Mouse (Mus musculus) midbrain, embryonic 14.5 days (tissue): ENCODE data around the gene Kif3c. TPM values are rescaled to one million over a fixed set of nuclear protein-coding genes. Genes with fewer than 3 reads are reported as not detected.
A peak's percentile ranks its signal among the peaks of the same experiment; 100 is the strongest.
"Not testable (repeated sequence)": the region's sequence is repeated elsewhere in the genome, so short reads cannot be mapped to it uniquely, and the experiment has no call there.

Source experiments
- ATAC-seq: fragments of 200-750 bp; cut with Nextera tagmentation; 2 replicates; pipeline ENCODE4 v1.8.0; 2017; ENCODE audit warnings: moderate number of reproducible peaks, moderate library complexity; ENCODE audit not compliant: low FRiP score, low TSS enrichment
- DNase-seq: peaks from one replicate; pipeline ENCODE4 v3.0.0-alpha.2; 2015
- H3K27ac ChIP-seq: fragments of 300-500 bp; sonication (generic); replicated peaks from 2 replicates; pipeline ENCODE4 v1.5.1; 2014; ENCODE audit warnings: mild to moderate bottlenecking, low read depth, low read length, moderate library complexity
- H3K27me3 ChIP-seq: fragments of 300-500 bp; sonication (generic); 2 replicates; pipeline ENCODE4 v1.6.1; 2014; ENCODE audit warnings: low read length, control low read depth, mixed read lengths; ENCODE audit not compliant: control insufficient read depth, insufficient read depth
- H3K36me3 ChIP-seq: fragments of 300-500 bp; sonication (generic); 2 replicates; pipeline ENCODE4 v1.6.1; 2014; ENCODE audit warnings: low read length, control low read depth; ENCODE audit not compliant: control insufficient read depth, insufficient read depth
- H3K4me1 ChIP-seq: fragments of 300-500 bp; sonication (generic); 2 replicates; pipeline ENCODE4 v1.6.1; 2014; ENCODE audit warnings: mild to moderate bottlenecking, antibody characterized with exemption, low read length, control low read depth; ENCODE audit not compliant: control insufficient read depth, insufficient read depth
- H3K4me2 ChIP-seq: fragments of 300-500 bp; sonication (generic); 2 replicates; pipeline ENCODE4 v1.6.1; 2014; ENCODE audit warnings: mild to moderate bottlenecking, low read length, moderate library complexity
- H3K4me3 ChIP-seq: fragments of 300-500 bp; sonication (generic); replicated peaks from 2 replicates; pipeline ENCODE4 v1.5.1; 2014; ENCODE audit warnings: low read depth, low read length
- H3K9ac ChIP-seq: fragments of 300-500 bp; sonication (generic); replicated peaks from 2 replicates; pipeline ENCODE4 v1.6.1; 2014; ENCODE audit warnings: mild to moderate bottlenecking, low read length, moderate library complexity
- H3K9me3 ChIP-seq: fragments of 300-500 bp; sonication (generic); 2 replicates; pipeline ENCODE4 v1.6.1; 2016; ENCODE audit warnings: low read length, control low read depth, mixed read lengths; ENCODE audit not compliant: control insufficient read depth
- WGBS: fragments of 180-500 bp; shearing (Covaris S2); extraction: QIAGEN DNeasy Blood & Tissue Kit; methylation state at CpG from one replicate; pipeline ENCODE4 v1.1.7; 2014; 5-methylcytosine and 5-hydroxymethylcytosine counted together
- polyA plus RNA-seq: library from polyadenylated mRNA; unstranded; fragments of >200 nt; fragmentation: Nextera tagmentation; extraction: Ambion mirVana; gene quantifications from 2 replicates; pipeline ENCODE4 v1.2.1, GENCODE M21; 2014

Kif3c gene
- polyA plus RNA-seq, 1 experiment from 2014 or later, result 78.2 TPM

- Histone ChIP-seq H3K4me1 (no peaks in the 10 kb centered on the region), H3K27me3 (no peaks in the 10 kb centered on the region), H3K9ac (no peak overlapping the region), H3K9me3 (no peaks in the 10 kb centered on the region), H3K4me2 (no peak overlapping the region), H3K36me3 (peaks cover 80% of the 10 kb centered on the region), H3K27ac (no peak overlapping the region), H3K4me3 (no peak overlapping the region)
- ATAC-seq (peak; percentile 66), DNase-seq (peak; percentile 91)
- WGBS, result 30% methylated on average over 12 of the region's 12 CpGs
Observed at GRCm38 (mm10) chr12:3390577-3391262, 25.8 kb downstream of the Kif3c start.

- WGBS, result 88% methylated on average over 1 of the region's 1 CpGs
- H3K36me3 ChIP-seq, result peaks cover 82% of the 10 kb centered on the region
Observed at GRCm38 (mm10) chr12:3391276-3391675, 26.3 kb downstream of the Kif3c start.

GRCm38 (mm10) chr12:3393140-3393539 lies 28.2 kb downstream of the Kif3c start:
- Histone ChIP-seq H3K9me3 (no peaks in the 10 kb centered on the region), H3K4me2 (no peak overlapping the region), H3K36me3 (peaks cover 72% of the 10 kb centered on the region), H3K9ac (no peak overlapping the region), H3K4me3 (no peak overlapping the region), H3K27me3 (no peaks in the 10 kb centered on the region), H3K27ac (no peak overlapping the region), H3K4me1 (no peaks in the 10 kb centered on the region)
- no peak for ATAC-seq
- no peak for DNase-seq
- WGBS, result 77% methylated on average over 4 of the region's 4 CpGs

More at GRCm38 (mm10) chr12:3391276-3391675, 26.3 kb downstream of the Kif3c start:
- ATAC-seq (no peak), DNase-seq (no peak)
- H3K27me3 ChIP-seq, result no peaks in the 10 kb centered on the region
- H3K9ac ChIP-seq, result no peak overlapping the region
- no peak overlapping the region for H3K4me3 ChIP-seq
- no peaks in the 10 kb centered on the region for H3K9me3 ChIP-seq
- no peak overlapping the region for H3K27ac ChIP-seq
- H3K4me2 ChIP-seq, result no peak overlapping the region
- no peaks in the 10 kb centered on the region for H3K4me1 ChIP-seq

- no peak overlapping the region for H3K27ac ChIP-seq
- H3K9me3 ChIP-seq, result no peaks in the 10 kb centered on the region
- no peak overlapping the region for H3K4me2 ChIP-seq
- H3K9ac ChIP-seq, result no peak overlapping the region
- DNase-seq (no peak), ATAC-seq (no peak)
- WGBS, result 94% methylated on average over 8 of the region's 8 CpGs
- H3K4me1 ChIP-seq, result no peaks in the 10 kb centered on the region
- no peaks in the 10 kb centered on the region for H3K27me3 ChIP-seq
- no peak overlapping the region for H3K4me3 ChIP-seq
- H3K36me3 ChIP-seq, result peaks cover 69% of the 10 kb centered on the region
Observed at GRCm38 (mm10) chr12:3396931-3397330, 32.0 kb downstream of the Kif3c start.

GRCm38 (mm10) chr12:3405662-3406061 lies 40.7 kb downstream of the Kif3c start:
- not testable (repeated sequence) for H3K4me2 ChIP-seq, DNase-seq, H3K4me1 ChIP-seq, ATAC-seq, H3K27me3 ChIP-seq, H3K9me3 ChIP-seq, H3K4me3 ChIP-seq, H3K9ac ChIP-seq, H3K27ac ChIP-seq
- 72% methylated on average over 3 of the region's 3 CpGs for WGBS
- H3K36me3 ChIP-seq, result peaks cover 44% of the 10 kb centered on the region

GRCm38 (mm10) chr12:3406585-3406984 lies 41.7 kb downstream of the Kif3c start:
- DNase-seq (peak; percentile 55), ATAC-seq (no peak)
- no peak overlapping the region for H3K4me3 ChIP-seq
- no peaks in the 10 kb centered on the region for H3K4me1 ChIP-seq
- no peak overlapping the region for H3K4me2 ChIP-seq
- H3K27ac ChIP-seq, result no peak overlapping the region
- H3K27me3 ChIP-seq, result no peaks in the 10 kb centered on the region
- 83% methylated on average over 6 of the region's 6 CpGs for WGBS
- no peak overlapping the region for H3K9ac ChIP-seq
- H3K9me3 ChIP-seq, result no peaks in the 10 kb centered on the region
- H3K36me3 ChIP-seq, result peaks cover 36% of the 10 kb centered on the region

- Histone ChIP-seq H3K4me2 (no peak overlapping the region), H3K27ac (no peak overlapping the region), H3K9ac (no peak overlapping the region), H3K4me1 (no peaks in the 10 kb centered on the region), H3K27me3 (no peaks in the 10 kb centered on the region), H3K4me3 (no peak overlapping the region), H3K9me3 (no peaks in the 10 kb centered on the region), H3K36me3 (0 out of 2 replicates have a peak, but pooled peaks cover 6% of the 10 kb centered on the region)
- DNase-seq, result no peak
- WGBS, result 84% methylated on average over 4 of the region's 4 CpGs
- ATAC-seq, result no peak
Observed at GRCm38 (mm10) chr12:3414956-3415355, 50.0 kb downstream of the Kif3c start.

GRCm38 (mm10) chr12:3418761-3419160 lies 53.8 kb downstream of the Kif3c start:
- Histone ChIP-seq H3K36me3 (0 out of 2 replicates have a peak, but pooled peaks cover 8% of the 10 kb centered on the region), H3K9me3 (no peaks in the 10 kb centered on the region), H3K9ac (no peak overlapping the region), H3K4me1 (no peaks in the 10 kb centered on the region), H3K4me2 (no peak overlapping the region), H3K4me3 (no peak overlapping the region), H3K27ac (no peak overlapping the region), H3K27me3 (no peaks in the 10 kb centered on the region)
- WGBS, result 97% methylated on average over 3 of the region's 3 CpGs
- ATAC-seq, result no peak
- no peak for DNase-seq

- no peak overlapping the region for H3K4me3 ChIP-seq
- H3K9me3 ChIP-seq, result no peaks in the 10 kb centered on the region
- H3K36me3 ChIP-seq, result 0 out of 2 replicates have a peak, but pooled peaks cover 8% of the 10 kb centered on the region
- no peak for ATAC-seq
- no peak overlapping the region for H3K9ac ChIP-seq
- H3K4me2 ChIP-seq, result no peak overlapping the region
- H3K4me1 ChIP-seq, result peaks cover 2% of the 10 kb centered on the region
- no peak overlapping the region for H3K27ac ChIP-seq
- DNase-seq, result no peak
- H3K27me3 ChIP-seq, result no peaks in the 10 kb centered on the region
- WGBS, result 88% methylated on average over 2 of the region's 2 CpGs
Observed at GRCm38 (mm10) chr12:3420519-3420918, 55.6 kb downstream of the Kif3c start.
